Mouse (Mus musculus): ENCODE measurements around the gene Gm49325.

DNA sequence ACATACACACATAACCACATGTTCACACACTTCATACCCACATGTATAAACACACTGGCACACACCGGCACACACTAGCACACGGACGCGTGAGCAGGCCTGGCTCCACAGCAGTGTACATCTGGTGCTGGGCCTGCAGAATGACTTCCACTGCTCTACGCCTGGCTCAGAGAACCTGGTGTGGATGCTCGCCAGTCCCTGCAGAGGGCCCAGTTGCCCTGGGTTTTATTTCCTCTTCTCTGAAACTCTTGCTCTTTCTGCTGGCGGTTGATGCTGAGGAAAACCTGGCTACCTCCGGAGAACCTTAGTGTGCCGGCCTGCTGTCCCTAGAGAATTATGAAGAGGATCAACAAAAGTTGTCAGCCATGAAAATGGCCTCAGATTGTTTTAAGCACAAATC, 46.0 kb downstream of the Gm49325 start:
- TF ChIP-seq CTCF (IDR thresholded peaks at IDR 0.05; ENCODE audit: low read depth, low read length) (no peak), GATA2 (IDR thresholded peaks at IDR 0.05; ENCODE audit: borderline replicate concordance, low read depth, low read length) (no peak), GATA1 (IDR thresholded peaks at IDR 0.05; ENCODE audit: borderline replicate concordance, low read length) (no peak), POLR2AphosphoS5 (IDR thresholded peaks at IDR 0.05; ENCODE audit: insufficient replicate concordance, low read depth, low read length) (no peak)

All from G1E (cell line).